Mouse (Mus musculus) kidney, embryonic 16.5 days (tissue): ENCODE measurements around the gene Nkain2. TPM values are rescaled to one million over a fixed set of nuclear protein-coding genes. Genes with fewer than 3 reads are reported as not detected.
"Not testable (repeated sequence)": the region's sequence is repeated elsewhere in the genome, so short reads cannot be mapped to it uniquely, and the experiment has no call there.

Experiments used
- ATAC-seq: fragments of 200-750 bp; cut with Nextera tagmentation; 2 replicates; pipeline ENCODE4 v1.8.0; 2017; ENCODE audit warnings: moderate TSS enrichment; ENCODE audit not compliant: low FRiP score, low TSS enrichment
- H3K27ac ChIP-seq: fragments of 300-500 bp; sonication (generic); 2 replicates; pipeline ENCODE4 v1.5.1; 2014; ENCODE audit warnings: low read length
- H3K27me3 ChIP-seq: fragments of 300-500 bp; sonication (generic); 2 replicates; pipeline ENCODE4 v1.6.1; 2014; ENCODE audit warnings: low read length, control low read depth, mixed read lengths; ENCODE audit not compliant: insufficient read depth
- H3K36me3 ChIP-seq: fragments of 300-500 bp; sonication (generic); 2 replicates; pipeline ENCODE4 v1.6.1; 2014; ENCODE audit warnings: low read length, control low read depth, mixed read lengths; ENCODE audit not compliant: insufficient read depth
- H3K4me1 ChIP-seq: fragments of 300-500 bp; sonication (generic); 2 replicates; pipeline ENCODE4 v1.6.1; 2014; ENCODE audit warnings: low read length, control low read depth, mixed read lengths; ENCODE audit not compliant: insufficient read depth
- H3K4me2 ChIP-seq: fragments of 300-500 bp; sonication (generic); replicated peaks from 2 replicates; pipeline ENCODE4 v1.6.1; 2014; ENCODE audit warnings: low read depth, low read length
- H3K4me3 ChIP-seq: fragments of 300-500 bp; sonication (generic); 2 replicates; pipeline ENCODE4 v1.5.1; 2014; ENCODE audit warnings: mild to moderate bottlenecking, low read length
- H3K9ac ChIP-seq: fragments of 300-500 bp; sonication (generic); replicated peaks from 2 replicates; pipeline ENCODE4 v1.6.1; 2014; ENCODE audit warnings: low read length
- H3K9me3 ChIP-seq: fragments of 300-500 bp; sonication (generic); 2 replicates; pipeline ENCODE4 v1.6.1; 2016; ENCODE audit warnings: low read length, control low read depth
- WGBS: fragments of 180-500 bp; shearing (Covaris S2); extraction: QIAGEN DNeasy Blood & Tissue Kit; methylation state at CpG from one replicate; pipeline ENCODE4 v1.1.7; 2014; 5-methylcytosine and 5-hydroxymethylcytosine counted together
- polyA plus RNA-seq: library from polyadenylated mRNA; unstranded; fragments of >200 nt; fragmentation: Nextera tagmentation; extraction: Ambion mirVana; gene quantifications from 2 replicates; pipeline ENCODE4 v1.2.1, GENCODE M21; 2015

Gene Nkain2
- polyA plus RNA-seq, 1 experiment from 2014 or later = 0.24 TPM

- 60% methylated on average over 1 of the region's 1 CpGs for WGBS
- H3K4me2 ChIP-seq = no peak overlapping the region
- no peaks in the 10 kb centered on the region for H3K9me3 ChIP-seq
- no peak overlapping the region for H3K27ac ChIP-seq
- H3K9ac ChIP-seq = no peak overlapping the region
- ATAC-seq = no peak
- H3K36me3 ChIP-seq = no peaks in the 10 kb centered on the region
- no peak overlapping the region for H3K4me3 ChIP-seq
- no peaks in the 10 kb centered on the region for H3K4me1 ChIP-seq
- no peaks in the 10 kb centered on the region for H3K27me3 ChIP-seq
These were observed 889.0 kb downstream of the Nkain2 start for GRCm38 (mm10) chr10:32001216-32001753.

GRCm38 (mm10) chr10:31993205-31993604, 897.1 kb downstream of the Nkain2 start:
- Histone ChIP-seq H3K9me3 (no peaks in the 10 kb centered on the region), H3K9ac (no peak overlapping the region), H3K36me3 (no peaks in the 10 kb centered on the region), H3K27ac (no peak overlapping the region), H3K4me3 (no peak overlapping the region), H3K27me3 (no peaks in the 10 kb centered on the region), H3K4me2 (no peak overlapping the region), H3K4me1 (no peaks in the 10 kb centered on the region)
- ATAC-seq = no peak
- WGBS = 58% methylated on average over 1 of the region's 1 CpGs

- H3K4me3 ChIP-seq = no peak overlapping the region
- ATAC-seq = no peak
- no peak overlapping the region for H3K27ac ChIP-seq
- no peak overlapping the region for H3K4me2 ChIP-seq
- H3K27me3 ChIP-seq = no peaks in the 10 kb centered on the region
- no peaks in the 10 kb centered on the region for H3K9me3 ChIP-seq
- H3K4me1 ChIP-seq = no peaks in the 10 kb centered on the region
- no peaks in the 10 kb centered on the region for H3K36me3 ChIP-seq
- H3K9ac ChIP-seq = no peak overlapping the region
These were observed 911.9 kb downstream of the Nkain2 start for GRCm38 (mm10) chr10:31978387-31978786.

GRCm38 (mm10) chr10:31947178-31947726, 943.0 kb downstream of the Nkain2 start:
- no peak overlapping the region for H3K4me3 ChIP-seq
- no peaks in the 10 kb centered on the region for H3K27me3 ChIP-seq
- ATAC-seq = no peak
- no peak overlapping the region for H3K27ac ChIP-seq
- no peak overlapping the region for H3K9ac ChIP-seq
- no peak overlapping the region for H3K4me2 ChIP-seq
- 83% methylated on average over 2 of the region's 2 CpGs for WGBS
- no peaks in the 10 kb centered on the region for H3K4me1 ChIP-seq
- H3K9me3 ChIP-seq = no peaks in the 10 kb centered on the region
- H3K36me3 ChIP-seq = no peaks in the 10 kb centered on the region

- H3K9me3 ChIP-seq = no peaks in the 10 kb centered on the region
- 86% methylated on average over 2 of the region's 2 CpGs for whole genome bisulfite sequencing
- no peak overlapping the region for H3K4me2 ChIP-seq
- H3K9ac ChIP-seq = no peak overlapping the region
- no peaks in the 10 kb centered on the region for H3K36me3 ChIP-seq
- H3K27ac ChIP-seq = no peak overlapping the region
- H3K27me3 ChIP-seq = no peaks in the 10 kb centered on the region
- no peak for ATAC-seq
- H3K4me3 ChIP-seq = no peak overlapping the region
- no peaks in the 10 kb centered on the region for H3K4me1 ChIP-seq
These were observed 958.3 kb downstream of the Nkain2 start for GRCm38 (mm10) chr10:31931961-31932360.

GRCm38 (mm10) chr10:31927657-31928056, 962.6 kb downstream of the Nkain2 start:
- Histone ChIP-seq H3K4me1 (no peaks in the 10 kb centered on the region), H3K36me3 (no peaks in the 10 kb centered on the region), H3K9ac (no peak overlapping the region), H3K27ac (no peak overlapping the region), H3K4me2 (no peak overlapping the region), H3K4me3 (no peak overlapping the region), H3K27me3 (no peaks in the 10 kb centered on the region), H3K9me3 (no peaks in the 10 kb centered on the region)
- no peak for ATAC-seq
- whole genome bisulfite sequencing = 53% methylated on average over 5 of the region's 5 CpGs

GRCm38 (mm10) chr10:31920901-31921300, 969.4 kb downstream of the Nkain2 start:
- WGBS = 89% methylated on average over 3 of the region's 3 CpGs
- ATAC-seq, H3K9ac ChIP-seq: not testable (repeated sequence)

GRCm38 (mm10) chr10:31907488-31907887, 982.8 kb downstream of the Nkain2 start:
- Histone ChIP-seq H3K4me2 (no peak overlapping the region), H3K27me3 (no peaks in the 10 kb centered on the region), H3K9me3 (no peaks in the 10 kb centered on the region), H3K27ac (no peak overlapping the region), H3K4me1 (no peaks in the 10 kb centered on the region), H3K4me3 (no peak overlapping the region), H3K36me3 (no peaks in the 10 kb centered on the region), H3K9ac (no peak overlapping the region)
- WGBS = 41% methylated on average over 3 of the region's 3 CpGs
- ATAC-seq = no peak

More at GRCm38 (mm10) chr10:31920901-31921300, 969.4 kb downstream of the Nkain2 start:
- not testable (repeated sequence) for H3K4me1 ChIP-seq, H3K9me3 ChIP-seq, H3K27ac ChIP-seq, H3K4me3 ChIP-seq, H3K4me2 ChIP-seq, H3K27me3 ChIP-seq, H3K36me3 ChIP-seq

- Histone ChIP-seq H3K9ac (no peak overlapping the region), H3K4me1 (no peaks in the 10 kb centered on the region), H3K4me3 (no peak overlapping the region), H3K36me3 (no peaks in the 10 kb centered on the region), H3K9me3 (no peaks in the 10 kb centered on the region), H3K4me2 (no peak overlapping the region), H3K27me3 (no peaks in the 10 kb centered on the region), H3K27ac (no peak overlapping the region)
- 26% methylated on average over 2 of the region's 2 CpGs for WGBS
- ATAC-seq = no peak
These were observed 990.8 kb downstream of the Nkain2 start for GRCm38 (mm10) chr10:31899501-31899900.

- Histone ChIP-seq H3K4me1 (no peaks in the 10 kb centered on the region), H3K9me3 (no peaks in the 10 kb centered on the region), H3K9ac (no peak overlapping the region), H3K4me2 (no peak overlapping the region), H3K4me3 (no peak overlapping the region), H3K27me3 (no peaks in the 10 kb centered on the region), H3K36me3 (no peaks in the 10 kb centered on the region), H3K27ac (no peak overlapping the region)
- WGBS = 49% methylated on average over 4 of the region's 4 CpGs
- no peak for ATAC-seq
These were observed 1016.9 kb downstream of the Nkain2 start for GRCm38 (mm10) chr10:31873323-31873895.
